Mouse (Mus musculus) hindbrain, embryonic 10.5 days (tissue): ENCODE data around the gene Cog2. TPM values are rescaled to one million over a fixed set of nuclear protein-coding genes. Genes with fewer than 3 reads are reported as not detected.

Experiments
- DNase-seq: peaks from one replicate; pipeline ENCODE4 v3.0.0-alpha.2; 2017; ENCODE audit warnings: low spot score
- H3K27ac ChIP-seq: fragments of 300-500 bp; sonication (generic); 2 replicates; pipeline ENCODE4 v1.5.1; 2016; ENCODE audit warnings: mild to moderate bottlenecking, moderate library complexity
- H3K27me3 ChIP-seq: fragments of 300-500 bp; sonication (generic); 2 replicates; pipeline ENCODE4 v1.6.1; 2016; ENCODE audit warnings: mild to moderate bottlenecking; ENCODE audit not compliant: poor library complexity, insufficient read depth, severe bottlenecking
- H3K36me3 ChIP-seq: fragments of 300-500 bp; sonication (generic); 2 replicates; pipeline ENCODE4 v1.6.1; 2016; ENCODE audit warnings: mild to moderate bottlenecking, moderate library complexity
- H3K4me1 ChIP-seq: fragments of 300-500 bp; sonication (generic); replicated peaks from 2 replicates; pipeline ENCODE4 v1.6.1; 2016; ENCODE audit warnings: mild to moderate bottlenecking
- H3K4me3 ChIP-seq: fragments of 300-500 bp; sonication (generic); 2 replicates; pipeline ENCODE4 v1.5.1; 2016; ENCODE audit warnings: mild to moderate bottlenecking, moderate library complexity
- H3K9me3 ChIP-seq: fragments of 300-500 bp; sonication (generic); 2 replicates; pipeline ENCODE4 v1.6.1; 2016; ENCODE audit warnings: mild to moderate bottlenecking, moderate library complexity
- WGBS: fragments of 180-500 bp; shearing (Covaris S2); methylation state at CpG from one replicate; pipeline ENCODE4 v1.1.7; 2016; 5-methylcytosine and 5-hydroxymethylcytosine counted together
- polyA plus RNA-seq: library from polyadenylated mRNA; unstranded; fragments of >200 nt; fragmentation: Nextera tagmentation; extraction: Ambion mirVana; gene quantifications from 2 replicates; pipeline ENCODE4 v1.2.1, GENCODE M21; 2016

Gene Cog2
- polyA plus RNA-seq, 1 experiment from 2014 or later = 43.3 TPM

DNA sequence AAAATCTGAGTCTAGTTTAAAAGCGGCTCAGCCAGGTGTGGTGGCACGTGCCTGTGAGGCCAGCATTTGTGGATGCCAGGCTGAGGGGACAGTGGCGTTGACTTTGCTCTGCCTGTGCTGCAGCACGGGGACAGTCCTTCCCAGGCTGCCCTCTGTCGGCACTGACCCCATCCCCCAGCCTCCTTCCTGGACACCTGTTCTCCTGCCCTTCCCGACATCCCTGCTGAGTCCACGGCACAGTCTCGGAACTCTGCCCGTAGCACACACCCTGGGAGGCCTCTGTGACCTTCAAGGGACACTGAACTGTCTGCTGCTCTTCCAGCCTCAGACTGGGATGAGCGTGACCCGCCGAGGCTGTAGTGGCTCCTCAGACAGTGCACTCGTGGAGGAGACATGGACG is 9.5 kb downstream of the Cog2 start:
- H3K4me3 ChIP-seq = no peak overlapping the region
- H3K36me3 ChIP-seq = peaks cover 98% of the 10 kb centered on the region
- no peak for DNase-seq
- no peak overlapping the region for H3K27ac ChIP-seq
- H3K4me1 ChIP-seq = no peaks in the 10 kb centered on the region
- 93% methylated on average over 14 of the region's 14 CpGs for WGBS
- no peaks in the 10 kb centered on the region for H3K27me3 ChIP-seq
- no peaks in the 10 kb centered on the region for H3K9me3 ChIP-seq

DNA sequence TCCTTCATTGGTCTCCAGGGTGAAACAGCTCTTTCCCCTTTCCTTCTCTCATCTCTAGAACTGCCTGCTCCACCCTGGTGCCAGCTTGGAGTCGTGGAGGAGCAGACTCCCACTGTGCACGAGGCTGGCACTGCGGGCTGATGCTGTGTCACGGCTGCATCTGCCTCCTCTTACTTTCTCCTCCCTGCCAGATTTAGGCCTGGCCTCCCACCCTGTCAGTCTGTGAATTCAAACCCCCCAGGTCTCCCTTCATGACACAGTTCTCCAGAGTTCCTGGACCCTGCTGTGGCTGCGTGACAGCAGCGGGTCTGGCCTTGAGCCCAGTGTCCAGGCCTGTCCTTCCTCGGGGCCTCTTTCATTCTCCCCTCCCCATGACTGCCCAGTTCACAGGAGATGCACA is 10.0 kb downstream of the Cog2 start:
- no peak for DNase-seq
- Histone ChIP-seq H3K4me3 (no peak overlapping the region), H3K36me3 (peaks cover 100% of the 10 kb centered on the region), H3K4me1 (no peaks in the 10 kb centered on the region), H3K27ac (no peak overlapping the region), H3K9me3 (no peaks in the 10 kb centered on the region), H3K27me3 (no peaks in the 10 kb centered on the region)
- WGBS = 91% methylated on average over 7 of the region's 7 CpGs

DNA sequence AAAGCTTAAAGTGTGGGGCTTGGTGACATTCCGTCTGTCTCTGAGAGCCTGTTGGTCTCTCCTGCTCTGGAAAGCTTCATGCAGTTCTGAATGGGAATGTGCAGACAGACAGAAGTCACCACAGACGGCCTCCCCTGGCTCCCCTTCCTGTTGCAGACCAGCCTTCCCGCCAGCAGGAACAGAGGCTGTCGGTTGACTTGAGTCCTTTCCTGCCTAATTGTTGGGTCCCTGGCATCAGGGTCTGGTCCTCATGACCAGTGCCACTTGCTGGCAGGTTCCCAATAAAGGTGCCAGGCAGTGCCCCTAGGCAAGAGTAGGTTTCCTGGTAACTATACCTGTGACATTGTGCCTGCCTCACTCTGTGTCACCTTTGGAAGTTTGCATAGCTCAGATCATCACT is 10.4 kb downstream of the Cog2 start:
- no peaks in the 10 kb centered on the region for H3K9me3 ChIP-seq
- WGBS = 90% methylated on average over 4 of the region's 4 CpGs
- no peak for DNase-seq
- no peaks in the 10 kb centered on the region for H3K27me3 ChIP-seq
- no peaks in the 10 kb centered on the region for H3K4me1 ChIP-seq
- H3K4me3 ChIP-seq = no peak overlapping the region
- no peak overlapping the region for H3K27ac ChIP-seq
- H3K36me3 ChIP-seq = peaks cover 100% of the 10 kb centered on the region

DNA sequence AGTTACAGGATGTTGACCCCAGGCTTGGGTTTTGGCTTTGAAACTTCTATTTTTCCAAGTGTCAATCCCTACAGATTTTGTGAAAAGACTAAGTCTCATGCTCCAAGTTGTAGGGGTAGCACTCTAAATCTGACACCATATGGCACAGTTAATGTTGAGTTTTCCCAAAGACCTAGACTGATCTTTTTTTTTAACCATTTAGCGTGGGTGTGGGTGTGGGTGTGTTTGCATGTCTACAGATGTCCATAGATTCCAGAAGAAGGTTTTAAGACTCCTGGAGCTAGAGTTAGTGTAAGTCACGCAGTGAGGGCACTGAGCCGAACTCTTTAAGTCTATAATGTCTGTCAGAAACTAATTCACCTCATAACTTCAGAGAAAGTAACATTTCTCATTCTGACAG is 12.1 kb downstream of the Cog2 start:
- Histone ChIP-seq H3K36me3 (peaks cover 93% of the 10 kb centered on the region), H3K9me3 (no peaks in the 10 kb centered on the region), H3K27me3 (no peaks in the 10 kb centered on the region), H3K4me3 (no peak overlapping the region), H3K4me1 (no peaks in the 10 kb centered on the region), H3K27ac (no peak overlapping the region)
- WGBS = 93% methylated on average over 3 of the region's 3 CpGs
- DNase-seq = no peak

DNA sequence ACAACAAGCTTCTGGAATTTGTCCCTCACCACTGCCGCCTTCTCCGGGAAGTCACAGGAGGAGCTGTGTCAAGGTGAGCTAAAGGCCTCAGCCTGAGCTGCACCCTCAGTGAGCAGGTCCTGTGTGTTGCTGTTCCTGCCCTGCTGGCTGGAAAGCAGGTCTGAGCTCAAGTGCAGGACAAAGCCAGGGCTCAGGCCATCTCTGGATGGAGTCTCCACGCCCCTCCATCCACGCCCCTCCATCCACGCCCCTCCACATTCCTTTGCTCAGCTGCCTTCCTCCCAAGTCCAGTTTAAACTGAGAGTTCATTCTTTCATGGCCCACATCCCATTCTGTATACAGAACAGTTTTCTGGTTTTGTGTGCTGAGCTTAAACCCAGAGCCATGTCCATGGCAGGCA is 14.9 kb downstream of the Cog2 start:
- Histone ChIP-seq H3K4me1 (no peaks in the 10 kb centered on the region), H3K9me3 (no peaks in the 10 kb centered on the region), H3K27ac (no peak overlapping the region), H3K27me3 (no peaks in the 10 kb centered on the region), H3K4me3 (no peak overlapping the region), H3K36me3 (peaks cover 93% of the 10 kb centered on the region)
- no peak for DNase-seq
- WGBS = 91% methylated on average over 5 of the region's 5 CpGs

DNA sequence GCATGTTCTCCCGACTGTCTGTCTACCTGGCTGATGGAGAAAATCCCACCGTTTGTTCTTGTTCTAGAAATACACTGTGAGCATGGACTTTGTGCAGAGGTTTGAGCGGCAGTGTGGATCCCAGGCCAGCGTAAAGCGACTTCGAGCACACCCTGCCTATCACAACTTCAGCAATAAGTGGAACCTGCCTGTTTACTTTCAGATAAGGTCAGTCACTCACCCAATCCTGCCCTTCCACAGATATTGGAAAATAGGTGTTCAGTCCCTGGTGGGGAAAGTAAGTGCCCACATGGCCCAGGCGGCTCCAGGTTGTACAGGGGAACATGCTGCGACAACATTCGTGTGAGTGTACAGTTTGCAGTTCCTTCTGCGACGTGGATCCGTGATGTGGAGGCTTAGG is 20.3 kb downstream of the Cog2 start:
- Histone ChIP-seq H3K27ac (no peak overlapping the region), H3K4me3 (no peak overlapping the region), H3K9me3 (no peaks in the 10 kb centered on the region), H3K27me3 (no peaks in the 10 kb centered on the region), H3K4me1 (no peaks in the 10 kb centered on the region), H3K36me3 (peaks cover 93% of the 10 kb centered on the region)
- 94% methylated on average over 12 of the region's 12 CpGs for WGBS
- DNase-seq = no peak

DNA sequence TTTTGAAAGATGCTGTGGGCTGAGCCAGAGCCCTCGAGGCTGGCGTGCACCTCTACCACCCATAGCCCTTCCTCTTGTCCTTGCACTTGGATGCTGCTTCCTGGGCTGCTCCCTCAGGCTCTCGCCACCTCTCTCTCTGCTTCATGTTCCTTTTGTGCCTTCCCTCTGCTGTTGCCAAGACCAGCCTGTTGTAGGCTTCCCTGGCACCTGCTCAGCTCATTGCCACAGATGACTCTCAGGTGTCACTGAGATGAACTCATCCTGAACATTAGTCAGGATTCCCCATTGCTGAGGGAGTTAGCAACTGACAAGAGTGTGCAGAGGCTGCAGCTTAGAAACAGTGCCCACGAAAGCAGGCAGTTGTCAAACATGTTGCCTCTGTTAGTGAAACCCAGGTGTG is 21.4 kb downstream of the Cog2 start:
- no peak for DNase-seq
- Histone ChIP-seq H3K9me3 (no peaks in the 10 kb centered on the region), H3K27me3 (no peaks in the 10 kb centered on the region), H3K27ac (no peak overlapping the region), H3K4me1 (no peaks in the 10 kb centered on the region), H3K36me3 (peaks cover 97% of the 10 kb centered on the region), H3K4me3 (no peak overlapping the region)
- WGBS = 94% methylated on average over 4 of the region's 4 CpGs

DNA sequence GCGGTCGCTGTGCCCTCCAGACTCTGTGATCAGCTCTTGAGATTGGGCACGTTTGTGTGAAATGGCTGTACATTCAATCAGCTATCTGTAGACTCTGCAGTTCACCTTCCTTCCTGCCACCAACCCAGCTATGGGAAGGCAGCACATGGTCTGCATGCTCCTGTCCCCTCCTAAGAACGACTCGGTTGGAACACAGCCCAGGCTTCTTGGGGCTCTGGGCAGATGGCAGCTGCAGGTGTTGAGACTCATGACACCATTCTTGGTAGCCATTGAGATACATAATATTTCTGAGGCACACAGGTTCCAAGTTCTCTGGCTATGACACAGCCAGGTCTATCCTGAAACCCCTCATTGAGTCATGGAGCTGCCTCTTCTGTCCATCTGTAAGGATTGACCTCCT is 22.7 kb downstream of the Cog2 start:
- whole genome bisulfite sequencing = 96% methylated on average over 5 of the region's 5 CpGs
- DNase-seq = no peak
- H3K27me3 ChIP-seq = no peaks in the 10 kb centered on the region
- H3K4me1 ChIP-seq = no peaks in the 10 kb centered on the region
- H3K36me3 ChIP-seq = peaks cover 100% of the 10 kb centered on the region
- no peaks in the 10 kb centered on the region for H3K9me3 ChIP-seq
- H3K27ac ChIP-seq = no peak overlapping the region
- no peak overlapping the region for H3K4me3 ChIP-seq

DNA sequence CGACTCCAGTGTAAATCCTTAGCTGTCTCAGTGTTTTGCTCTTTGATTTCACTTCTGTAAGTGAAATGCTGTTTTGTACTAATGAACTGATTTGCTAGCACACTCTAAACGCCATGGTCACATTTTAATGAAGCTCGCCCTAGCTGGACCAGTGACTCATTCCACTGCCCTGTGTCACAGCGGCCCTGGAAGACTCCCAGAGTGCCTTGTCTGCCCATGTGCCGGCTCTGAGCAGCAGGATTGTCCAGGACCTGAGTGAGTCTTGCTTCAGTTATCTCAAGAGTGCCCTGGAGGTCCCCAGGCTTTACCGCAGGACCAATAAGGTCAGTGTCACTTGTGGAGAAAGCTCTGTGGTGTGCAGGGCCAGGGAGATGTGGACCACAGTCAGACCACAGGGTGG is 25.8 kb downstream of the Cog2 start:
- Histone ChIP-seq H3K4me1 (no peaks in the 10 kb centered on the region), H3K9me3 (no peaks in the 10 kb centered on the region), H3K27me3 (no peaks in the 10 kb centered on the region), H3K4me3 (no peak overlapping the region), H3K27ac (no peak overlapping the region), H3K36me3 (peaks cover 100% of the 10 kb centered on the region)
- no peak for DNase-seq
- WGBS = 93% methylated on average over 6 of the region's 6 CpGs

DNA sequence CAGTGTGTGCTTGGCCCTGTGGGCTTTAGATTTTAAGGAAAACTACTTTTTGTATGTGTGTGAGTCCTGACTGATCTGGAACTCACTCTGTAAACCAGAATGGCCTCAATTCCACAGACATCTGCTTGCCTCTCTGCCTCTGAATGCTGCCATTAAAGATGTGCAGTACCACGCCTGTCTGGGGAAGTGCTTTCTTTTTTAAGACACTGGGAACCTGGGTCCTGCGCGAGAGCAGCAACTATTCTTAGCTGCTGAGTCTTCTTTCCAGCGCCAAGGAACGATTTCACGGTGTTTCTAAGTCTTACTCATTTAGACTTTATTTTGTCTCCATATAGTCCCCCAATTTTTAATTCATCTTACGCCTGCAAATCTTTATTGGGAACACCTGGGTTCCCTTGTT is 26.2 kb downstream of the Cog2 start:
- peaks cover 100% of the 10 kb centered on the region for H3K36me3 ChIP-seq

DNA sequence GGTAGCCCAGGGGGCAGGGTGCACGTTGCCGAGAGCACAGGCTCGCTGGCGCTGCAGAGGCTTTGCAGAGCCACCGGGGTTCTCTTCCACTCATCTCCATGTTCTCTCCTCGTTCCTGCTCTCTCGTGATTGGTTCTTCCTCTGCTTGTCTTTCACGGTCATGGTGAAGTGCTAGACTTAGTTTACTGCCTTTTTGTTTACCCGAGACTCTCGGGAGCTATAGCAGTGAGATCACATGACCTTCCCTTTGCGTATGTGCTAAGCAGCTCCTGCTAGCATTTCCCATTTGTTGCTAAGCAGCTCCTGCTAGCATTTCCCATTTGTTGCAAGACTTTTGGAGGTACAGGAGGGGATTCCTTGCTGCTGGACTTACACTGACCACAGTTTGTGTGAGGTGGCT is 26.7 kb downstream of the Cog2 start:
- Histone ChIP-seq H3K27me3 (no peaks in the 10 kb centered on the region), H3K9me3 (no peaks in the 10 kb centered on the region), H3K4me3 (no peak overlapping the region), H3K4me1 (no peaks in the 10 kb centered on the region), H3K27ac (no peak overlapping the region), H3K36me3 (peaks cover 100% of the 10 kb centered on the region)
- DNase-seq = no peak
- WGBS = 78% methylated on average over 11 of the region's 11 CpGs

More for the DNA sequence above, 26.2 kb downstream of the Cog2 start:
- H3K9me3 ChIP-seq = no peaks in the 10 kb centered on the region
- 86% methylated on average over 7 of the region's 7 CpGs for WGBS
- no peak for DNase-seq
- H3K27ac ChIP-seq = no peak overlapping the region
- H3K4me1 ChIP-seq = no peaks in the 10 kb centered on the region
- no peaks in the 10 kb centered on the region for H3K27me3 ChIP-seq
- no peak overlapping the region for H3K4me3 ChIP-seq

DNA sequence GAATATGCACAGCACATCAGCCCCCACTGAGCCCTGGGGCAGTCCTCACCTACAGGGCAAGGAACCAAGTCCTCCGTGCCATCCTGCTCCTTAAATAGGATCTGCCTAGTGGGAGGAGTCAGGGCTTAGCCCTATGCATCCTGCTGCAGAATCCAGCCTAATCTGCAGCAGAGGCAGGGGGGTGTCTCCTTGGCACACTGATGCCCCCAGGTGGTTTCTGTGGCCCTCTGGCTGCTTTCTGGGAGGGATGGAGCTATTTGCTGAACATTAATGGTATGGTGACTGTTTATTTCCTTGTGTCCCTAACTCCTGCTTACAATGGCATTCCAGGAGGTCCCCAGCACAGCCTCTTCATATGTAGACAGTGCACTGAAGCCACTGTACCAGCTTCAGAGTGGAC is 27.6 kb downstream of the Cog2 start:
- Histone ChIP-seq H3K36me3 (peaks cover 99% of the 10 kb centered on the region), H3K27me3 (no peaks in the 10 kb centered on the region), H3K4me3 (no peak overlapping the region), H3K4me1 (no peaks in the 10 kb centered on the region), H3K27ac (no peak overlapping the region), H3K9me3 (no peaks in the 10 kb centered on the region)
- DNase-seq = no peak
- 76% methylated on average over 1 of the region's 1 CpGs for WGBS

DNA sequence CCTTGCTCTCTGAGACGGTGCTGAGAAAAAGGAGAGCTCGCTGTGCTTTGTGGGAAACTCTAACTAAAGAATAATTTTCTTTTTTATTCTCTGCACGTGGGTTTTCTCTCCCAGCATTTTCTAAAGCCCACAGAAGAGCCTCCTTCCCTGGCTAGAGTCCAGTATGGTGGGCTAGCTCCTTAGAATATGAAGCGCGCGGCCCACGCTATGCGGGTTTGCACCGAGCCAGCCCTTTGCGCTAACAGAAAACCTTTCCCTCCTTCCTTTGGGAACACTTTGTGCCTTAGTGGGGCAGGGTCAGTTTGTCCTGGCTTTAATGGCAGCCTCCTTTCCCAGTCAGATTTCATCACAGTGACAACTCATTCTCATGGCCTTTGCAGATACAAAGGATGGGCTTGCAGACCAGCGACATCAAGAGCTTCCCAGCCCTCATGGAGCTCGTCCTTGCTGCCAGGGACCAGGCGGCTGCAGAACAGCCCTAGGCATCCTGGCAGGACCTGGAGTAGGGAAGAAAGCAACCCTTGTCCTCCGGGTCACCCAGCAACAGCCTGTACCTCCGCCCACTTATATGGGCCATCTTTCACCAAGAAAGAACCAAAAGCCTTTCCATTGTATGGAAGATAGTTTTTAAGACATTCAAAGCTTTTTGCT is 30.6 kb downstream of the Cog2 start:
- H3K36me3 ChIP-seq = peaks cover 69% of the 10 kb centered on the region
- peaks cover 6% of the 10 kb centered on the region for H3K4me1 ChIP-seq
- no peaks in the 10 kb centered on the region for H3K27me3 ChIP-seq
- H3K4me3 ChIP-seq = no peak overlapping the region
- no peak overlapping the region for H3K27ac ChIP-seq
- WGBS = 92% methylated on average over 15 of the region's 15 CpGs
- no peak for DNase-seq
- no peaks in the 10 kb centered on the region for H3K9me3 ChIP-seq

DNA sequence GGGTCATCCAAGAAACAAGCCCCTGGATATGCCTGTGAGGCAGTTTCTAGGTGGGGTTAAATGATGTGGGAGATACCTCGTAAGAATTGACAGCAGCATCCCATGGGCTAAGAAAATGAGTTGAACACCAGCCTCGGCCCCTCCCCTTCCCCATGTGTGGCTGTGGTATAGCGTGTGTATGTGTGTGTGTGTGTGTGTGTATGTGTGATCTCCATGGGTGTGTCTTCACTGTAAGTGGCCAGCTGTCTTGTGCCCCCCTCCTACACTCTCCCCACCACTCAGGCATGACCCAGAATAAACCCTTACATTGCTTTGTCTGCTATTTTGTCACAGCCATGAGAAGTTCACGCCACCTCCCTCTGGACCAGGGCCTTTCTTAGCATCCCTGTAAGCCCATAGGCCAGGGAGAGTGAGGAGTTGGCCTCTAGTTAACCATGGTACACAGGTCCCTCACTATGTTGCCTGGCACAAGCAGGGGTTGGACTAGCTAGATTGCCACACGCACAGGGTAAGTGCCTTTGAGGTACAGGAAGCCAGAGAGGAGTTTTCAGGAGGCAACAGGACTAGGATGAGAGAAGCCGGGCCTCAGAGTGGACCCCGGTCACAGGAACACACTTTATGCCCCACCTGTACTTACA is 34.7 kb downstream of the Cog2 start:
- Histone ChIP-seq H3K9me3 (no peaks in the 10 kb centered on the region), H3K4me3 (no peak overlapping the region), H3K27me3 (no peaks in the 10 kb centered on the region), H3K36me3 (peaks cover 28% of the 10 kb centered on the region), H3K4me1 (peaks cover 25% of the 10 kb centered on the region), H3K27ac (no peak overlapping the region)
- no peak for DNase-seq
- 86% methylated on average over 7 of the region's 7 CpGs for WGBS
